Mouse (Mus musculus) adrenal gland, adult (tissue): ENCODE measurements around the gene Ptpre.
"Not testable (repeated sequence)": the region's sequence is repeated elsewhere in the genome, so short reads cannot be mapped to it uniquely, and the experiment has no call there.

Source experiments
- DNase-seq, 2 experiments: peaks; one replicate each; pipeline ENCODE4 v3.0.0; 2022 to 2023; ENCODE audit warnings: low spot score in 1 of 2; ENCODE audit not compliant: inconsistent age in 2 of 2

The Ptpre gene

DNA sequence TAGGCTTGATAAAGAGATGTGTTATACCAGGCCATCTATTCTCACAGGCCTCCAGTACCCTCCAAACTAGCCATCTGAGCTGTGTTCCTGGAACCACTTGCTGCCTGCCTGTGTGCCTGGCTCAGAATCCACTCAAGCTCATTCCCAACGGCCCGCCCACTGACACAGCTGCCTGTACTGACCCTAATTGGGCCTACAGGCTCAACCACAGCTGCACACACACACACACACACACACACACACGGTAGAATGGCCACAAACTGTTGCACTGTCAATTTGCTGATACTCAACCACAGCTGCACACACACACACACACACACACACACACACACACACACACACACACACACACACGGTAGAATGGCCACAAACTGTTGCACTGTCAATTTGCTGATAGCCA lies 146.8 kb downstream of the Ptpre start:
- not testable (repeated sequence) for DNase-seq

DNA sequence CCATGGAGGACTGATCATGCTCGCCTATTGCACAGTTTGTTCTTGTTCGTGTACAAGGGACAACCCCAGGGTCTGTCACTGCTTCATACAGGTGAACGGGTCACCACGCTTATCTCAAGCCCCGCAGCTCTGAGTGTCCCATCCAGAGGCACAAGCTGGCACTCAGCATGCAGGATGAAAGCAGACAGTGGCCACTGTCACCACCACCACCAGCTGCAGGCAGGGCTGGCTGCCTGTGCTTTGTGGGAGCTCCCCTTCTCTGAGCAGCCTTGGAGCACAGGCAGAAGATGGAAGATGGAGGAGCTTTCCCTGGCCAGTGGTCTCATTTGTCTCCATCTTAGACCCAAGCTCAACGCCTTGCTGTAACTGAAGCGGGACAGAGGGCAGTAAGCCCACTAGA lies 147.7 kb downstream of the Ptpre start:
- DNase-seq: no peak

DNA sequence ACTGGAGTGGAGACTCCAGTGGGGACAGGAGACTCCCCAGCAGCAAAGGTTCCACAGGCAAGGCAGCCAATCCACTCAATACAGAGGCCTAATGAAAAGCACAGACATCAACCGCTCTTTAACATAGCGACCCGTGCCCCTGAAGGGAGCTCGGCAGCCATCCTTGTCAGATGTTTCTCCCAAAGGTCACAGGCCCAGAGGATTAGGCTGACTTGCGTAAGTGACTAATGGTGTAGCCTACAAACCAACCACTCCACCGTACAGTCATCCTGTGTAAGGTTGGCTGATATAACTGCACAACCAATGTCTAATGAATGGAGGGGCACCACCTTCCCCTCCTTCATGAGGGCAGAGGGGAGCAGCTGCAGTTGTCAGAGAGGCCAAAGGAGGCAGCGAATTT lies 152.1 kb downstream of the Ptpre start:
- DNase-seq: no peak

DNA sequence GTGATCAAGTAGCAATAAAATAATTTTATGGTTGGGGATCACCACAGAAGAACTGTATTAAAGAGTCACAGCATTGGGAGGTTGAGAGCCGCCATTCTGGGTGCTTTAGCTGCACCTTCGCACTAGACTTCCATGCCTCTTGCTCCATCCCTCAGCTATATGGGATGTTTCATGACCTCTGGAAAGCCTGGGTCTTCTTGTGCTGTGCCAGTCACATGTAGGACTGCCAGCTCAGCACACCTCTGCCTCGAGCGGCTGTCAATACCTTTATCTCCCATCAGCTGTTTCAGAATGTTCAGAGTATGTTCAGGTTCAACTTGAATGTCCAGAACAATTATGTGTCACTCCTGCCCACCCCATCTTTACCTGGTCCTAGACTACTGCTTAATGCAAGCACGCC lies 154.7 kb downstream of the Ptpre start:
- DNase-seq: no peak

DNA sequence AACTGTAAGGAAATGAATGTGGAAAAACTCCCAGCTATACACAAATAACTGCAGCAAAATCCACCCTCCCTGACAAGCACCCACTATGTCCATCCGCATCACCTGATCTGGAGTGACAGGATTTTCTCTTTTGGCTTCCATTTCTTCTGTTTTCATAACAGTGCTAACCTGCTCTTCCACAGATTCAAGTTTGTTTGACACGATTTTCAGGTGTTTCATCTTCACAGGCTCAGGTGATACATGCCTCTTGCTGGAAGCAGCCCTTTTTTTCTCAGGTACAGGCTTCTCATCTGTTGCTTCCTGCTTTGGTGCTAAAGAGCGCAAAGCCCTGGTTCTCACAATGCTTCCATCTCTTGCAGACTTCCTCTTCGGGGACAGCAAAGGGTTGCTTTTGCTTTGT lies 156.8 kb downstream of the Ptpre start:
- no peak for DNase-seq

DNA sequence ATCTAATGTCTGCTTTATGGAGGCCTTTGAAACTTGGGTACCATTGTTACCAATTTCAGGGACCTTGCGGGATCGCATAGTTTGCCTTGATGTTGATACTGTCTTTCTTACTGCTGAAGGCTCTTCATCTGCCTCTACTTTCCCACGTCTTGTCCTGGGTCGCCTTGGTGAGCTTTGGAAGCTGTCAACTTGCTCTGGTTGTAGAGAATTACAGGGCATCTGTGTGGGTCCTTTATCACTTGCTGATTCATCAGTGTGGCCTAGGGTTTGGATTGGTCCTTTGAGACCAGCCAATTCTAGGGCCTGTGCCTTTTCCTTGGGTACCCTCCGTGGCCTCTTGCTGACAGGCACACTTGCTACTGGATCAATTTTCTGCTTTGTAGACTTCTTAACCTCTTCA lies 157.5 kb downstream of the Ptpre start:
- no peak for DNase-seq

DNA sequence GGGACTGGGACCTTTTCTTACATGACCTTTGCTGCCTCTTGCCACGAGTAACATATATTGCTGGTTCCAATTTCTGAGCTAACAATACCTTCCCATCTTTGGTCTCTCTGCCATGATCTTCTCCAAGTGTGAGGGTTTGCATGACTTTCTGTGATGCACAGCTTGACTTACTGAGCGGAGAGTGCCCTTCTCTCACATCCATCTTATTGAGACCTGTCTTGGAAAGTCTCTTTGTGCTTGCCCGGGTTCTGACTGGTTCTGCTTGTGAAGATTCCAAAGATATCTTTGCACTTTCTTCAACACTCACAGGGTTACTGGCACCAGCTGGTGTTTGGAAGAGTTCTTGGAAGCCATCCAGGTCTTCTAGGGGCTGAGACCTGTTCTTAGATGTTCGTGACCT lies 158.8 kb downstream of the Ptpre start:
- DNase-seq: no peak

DNA sequence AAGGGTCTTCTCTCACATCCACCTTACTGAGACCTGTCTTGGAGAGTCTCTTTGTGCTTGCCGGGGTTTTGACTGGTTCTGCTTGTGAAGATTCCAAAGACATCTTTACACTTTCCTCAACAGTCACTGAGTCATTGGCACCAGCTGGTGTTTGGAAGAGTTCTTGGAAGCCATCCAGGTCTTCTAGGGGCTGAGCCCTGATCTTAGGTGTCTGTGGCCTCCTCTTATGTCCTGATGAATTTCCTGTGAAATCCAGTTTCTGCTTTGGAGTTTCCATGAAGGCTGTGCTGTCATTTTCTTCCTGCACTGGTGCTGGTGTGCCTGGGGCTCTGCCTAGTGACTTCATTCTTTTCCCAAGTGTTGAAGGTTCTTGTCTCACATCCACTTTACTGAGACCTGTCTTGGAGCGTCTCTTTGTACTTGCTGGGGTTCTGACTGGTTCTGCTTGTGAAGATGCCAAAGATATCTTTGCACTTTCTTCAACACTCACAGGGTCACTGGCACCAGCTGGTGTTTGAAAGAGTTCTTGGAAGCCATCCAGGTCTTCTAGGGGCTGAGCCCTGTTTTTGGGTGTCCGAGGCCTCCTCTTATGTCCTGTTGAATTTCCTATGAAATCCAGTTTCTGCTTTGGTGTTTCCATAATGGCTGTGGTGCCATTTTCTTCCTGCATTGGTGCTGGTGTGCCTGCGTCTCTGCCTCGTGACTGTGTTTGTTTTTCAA lies 159.9 kb downstream of the Ptpre start:
- not testable (repeated sequence) for DNase-seq

DNA sequence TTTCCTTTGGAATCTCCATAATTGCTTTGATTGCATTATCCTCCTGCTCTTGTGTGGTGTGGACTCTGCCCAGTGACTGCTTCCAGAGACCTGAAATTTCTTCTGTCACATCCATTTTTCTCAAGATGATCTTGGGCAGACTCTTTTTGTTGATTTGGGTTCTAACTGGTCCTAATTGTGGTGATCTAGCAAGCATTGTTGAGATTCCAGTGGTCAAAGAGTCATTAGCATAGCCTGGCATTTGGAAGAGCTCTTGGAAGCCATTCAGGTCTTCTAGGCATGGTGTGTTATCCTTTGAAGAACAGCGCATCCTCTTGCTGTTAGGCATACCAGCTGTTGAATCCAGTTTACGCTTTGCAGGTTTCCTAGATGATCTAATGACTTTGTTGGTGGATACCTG lies 161.1 kb downstream of the Ptpre start:
- DNase-seq: no peak

DNA sequence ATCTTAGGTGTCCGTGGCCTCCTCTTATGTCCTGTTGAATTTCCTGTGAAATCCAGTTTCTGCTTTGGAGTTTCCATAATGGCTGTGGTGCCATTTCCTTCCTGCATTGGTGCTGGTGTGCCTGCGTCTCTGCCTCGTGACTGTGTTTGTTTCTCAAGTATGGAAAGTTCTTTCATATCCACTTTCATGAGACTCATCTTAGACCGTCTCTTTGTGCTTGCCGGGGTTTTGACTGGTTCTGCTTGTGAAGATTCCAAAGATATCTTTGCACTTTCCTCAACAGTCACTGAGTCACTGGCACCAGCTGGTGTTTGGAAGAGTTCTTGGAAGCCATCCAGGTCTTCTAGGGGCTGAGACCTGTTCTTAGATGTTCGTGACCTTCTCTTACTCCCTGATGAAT lies 162.1 kb downstream of the Ptpre start:
- DNase-seq: not testable (repeated sequence)

DNA sequence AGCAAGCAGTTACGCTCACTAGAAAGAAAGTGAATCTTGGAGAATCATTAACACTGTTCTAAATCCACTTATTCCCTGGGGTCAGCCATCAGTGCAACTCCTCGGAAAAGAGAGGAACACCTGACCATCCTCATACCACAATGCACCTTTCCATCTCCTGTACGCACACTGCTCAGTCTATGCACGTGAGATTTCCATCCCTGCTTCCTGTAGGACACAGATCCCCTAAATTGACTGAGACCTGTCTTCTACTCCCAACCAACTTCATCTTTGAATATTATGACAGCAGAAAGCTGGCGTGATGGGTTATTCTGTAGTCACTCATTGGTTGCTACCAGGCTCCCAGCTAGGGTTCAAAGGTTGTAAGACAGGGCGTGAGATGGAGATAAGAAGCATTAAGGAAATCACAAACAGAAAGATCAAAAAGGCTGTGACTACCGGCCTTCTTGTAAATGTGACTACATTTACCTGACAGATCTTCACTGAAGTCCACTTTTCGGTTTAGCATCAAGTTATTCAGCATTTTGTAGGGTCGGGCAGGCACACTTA lies 166.4 kb downstream of the Ptpre start:
- no peak for DNase-seq

DNA sequence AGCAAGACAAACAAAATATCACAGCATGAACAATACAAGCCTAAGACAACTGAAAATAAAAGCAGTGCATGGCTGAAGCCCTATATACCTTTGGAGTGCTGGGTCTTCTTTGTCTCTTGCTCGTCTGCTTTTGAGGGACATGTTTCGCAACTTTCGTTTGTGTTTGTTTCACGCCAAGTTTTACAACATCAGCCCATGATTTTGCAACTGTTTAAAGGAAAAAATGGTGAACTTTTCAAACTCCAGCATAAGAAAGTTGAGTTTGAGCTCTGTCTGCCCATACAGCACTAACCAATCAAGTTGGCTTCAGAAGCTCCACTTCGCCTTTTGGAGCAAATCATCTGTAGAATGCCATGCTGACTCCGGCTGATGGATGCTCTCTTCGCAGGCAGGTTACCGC lies 167.0 kb downstream of the Ptpre start:
- peak in 1 of 2 experiments; percentile 28 for DNase-seq

DNA sequence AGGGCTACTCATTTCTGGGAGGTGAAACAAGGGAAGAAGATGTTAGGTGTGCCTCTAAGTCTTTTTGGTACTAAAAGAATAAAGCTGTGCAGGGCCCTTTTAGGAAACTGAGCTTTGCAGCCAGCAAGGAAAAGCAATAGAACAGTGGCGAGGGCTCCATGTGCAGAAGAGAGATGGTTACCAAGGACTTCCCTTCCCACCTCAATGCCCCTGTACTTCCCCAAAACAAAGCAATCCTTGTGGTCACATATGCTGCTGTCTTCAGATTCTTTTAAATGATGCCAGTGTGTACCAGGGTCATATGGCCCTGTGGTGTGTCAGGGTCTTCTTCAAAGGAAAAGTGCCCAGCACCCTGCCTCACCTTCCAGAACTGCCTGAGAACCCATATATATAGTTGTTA lies 167.8 kb downstream of the Ptpre start:
- no peak for DNase-seq

DNA sequence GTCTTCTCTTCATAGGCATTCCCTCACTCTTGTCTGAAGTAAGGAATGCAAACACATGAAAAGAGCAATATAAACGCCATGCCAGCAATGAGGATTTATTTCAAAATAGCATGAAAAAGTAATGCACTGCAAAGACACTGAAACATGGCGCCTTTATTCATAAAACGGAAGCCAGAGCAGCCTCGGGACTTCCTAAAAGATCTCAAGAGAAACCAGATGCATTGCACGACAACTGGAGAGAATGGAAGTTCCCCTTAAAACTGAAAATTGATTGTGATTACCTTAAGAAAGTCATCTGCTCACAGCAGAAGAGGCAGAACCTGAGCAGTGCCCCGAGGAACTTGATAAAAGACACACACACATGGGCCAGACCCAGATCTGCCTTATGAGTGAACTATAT lies 168.5 kb downstream of the Ptpre start:
- DNase-seq: no peak

DNA sequence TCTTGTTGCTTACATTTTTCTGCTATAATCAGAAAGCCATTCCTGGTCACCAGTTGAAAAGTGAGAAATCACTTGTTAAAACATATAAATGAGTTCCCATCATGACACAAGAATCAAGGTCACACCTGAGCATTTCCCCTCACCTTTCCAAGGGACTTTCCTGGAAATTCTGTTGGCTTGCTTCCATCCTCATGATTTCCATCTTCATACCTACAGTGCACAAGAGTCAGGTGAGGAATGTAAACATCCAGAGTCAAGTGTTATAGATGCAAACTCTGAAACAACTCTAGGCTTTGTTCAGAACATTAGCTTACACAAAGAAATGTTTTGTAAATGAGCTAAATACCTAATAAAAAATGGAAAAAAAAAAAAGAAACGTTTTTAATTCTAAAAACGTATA lies 173.4 kb downstream of the Ptpre start:
- no peak for DNase-seq

DNA sequence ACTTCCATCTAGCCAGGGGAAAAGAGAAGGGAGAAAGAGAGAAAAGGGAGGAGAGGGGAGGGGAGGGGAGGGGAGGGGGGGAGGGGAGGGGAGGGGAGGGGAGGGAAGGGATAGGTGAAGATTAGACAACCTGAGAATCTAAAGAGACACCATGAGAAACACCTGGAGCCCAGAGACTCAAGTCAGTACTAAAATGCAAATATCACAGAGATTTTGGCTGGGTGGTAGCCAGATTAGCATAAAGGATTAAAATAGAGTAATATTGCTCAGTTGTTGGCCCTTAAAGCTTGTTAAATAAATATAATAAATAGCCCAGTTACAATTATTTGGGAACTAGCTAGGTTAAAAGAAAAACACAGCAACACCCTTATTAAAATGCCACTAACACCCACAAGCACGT lies 175.3 kb downstream of the Ptpre start:
- DNase-seq: no peak

DNA sequence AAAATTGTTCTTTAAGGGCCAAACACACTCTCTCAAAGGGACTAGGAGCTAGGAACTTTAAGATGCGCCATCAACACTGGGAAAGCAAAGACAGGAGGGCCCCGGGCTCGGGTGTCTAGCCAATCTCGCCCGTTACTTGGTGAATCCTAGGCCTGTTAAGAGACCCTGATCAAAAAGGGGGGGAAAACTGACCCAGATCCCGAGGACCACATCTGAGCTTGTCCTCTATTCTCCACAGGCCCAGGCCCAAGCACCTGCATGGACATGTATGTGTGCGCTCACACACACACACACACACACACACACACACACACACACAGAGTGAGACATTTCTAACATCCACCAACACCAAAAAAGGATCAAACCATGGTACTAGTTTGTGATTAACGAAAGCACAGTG lies 176.0 kb downstream of the Ptpre start:
- DNase-seq: no peak

DNA sequence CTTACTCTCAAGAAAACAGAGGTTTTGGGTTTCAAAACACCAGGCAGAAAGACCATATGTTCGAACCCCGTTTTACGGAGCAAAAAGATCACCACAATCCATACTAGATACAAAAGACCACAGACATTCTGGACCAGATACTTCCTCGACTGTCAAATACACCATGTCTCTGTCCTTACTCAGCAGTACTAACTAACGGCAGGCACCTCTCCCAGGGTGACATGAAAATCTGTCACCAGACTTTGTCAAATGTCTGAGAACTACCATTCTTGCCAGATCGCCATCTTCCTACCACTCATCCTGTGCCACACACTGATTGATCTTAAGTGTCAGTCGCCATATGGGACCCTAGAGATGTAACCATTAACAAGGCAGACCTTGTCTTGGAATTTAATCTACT lies 177.9 kb downstream of the Ptpre start:
- DNase-seq: no peak

DNA sequence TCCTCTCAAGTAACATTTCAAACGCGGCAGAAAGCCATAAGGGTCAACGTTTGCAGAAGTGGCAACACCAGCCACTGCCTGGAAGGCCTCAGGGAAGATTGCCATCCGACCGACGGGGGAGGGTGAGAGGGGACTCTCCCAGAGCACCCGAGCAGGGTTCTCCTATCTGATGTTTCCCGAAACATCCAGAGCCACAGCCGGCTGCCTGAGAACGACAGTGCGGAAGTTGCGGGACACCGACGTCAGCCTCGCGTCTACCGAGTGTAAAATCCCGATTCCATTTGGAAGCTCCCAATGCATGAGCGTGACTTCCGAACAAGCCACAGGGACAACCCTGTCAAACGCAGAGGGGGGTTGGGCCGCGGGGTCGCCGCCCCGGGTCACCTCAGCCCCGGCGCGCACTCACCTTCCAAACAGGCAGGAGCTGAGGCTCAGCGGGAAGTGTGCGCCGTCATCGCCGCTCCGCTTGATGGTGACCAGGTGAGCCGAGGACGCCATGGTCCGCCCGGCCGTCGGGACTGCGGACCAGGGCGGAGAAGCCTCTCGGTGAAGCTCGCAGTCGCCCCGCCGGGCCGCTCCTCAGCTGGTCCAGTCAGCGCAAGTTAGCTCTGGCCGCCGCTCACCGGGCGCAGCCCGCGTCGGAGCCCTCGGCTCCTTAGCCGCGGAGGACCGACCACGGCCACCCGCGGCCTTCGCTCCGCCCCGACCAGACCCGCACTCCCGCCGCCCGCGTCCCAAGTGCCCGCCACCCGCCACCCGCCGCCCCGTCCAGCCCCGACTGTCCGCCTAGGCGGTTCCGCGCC lies 178.6 kb downstream of the Ptpre start, which contains the start of gene Mki67:
Gene Mki67 (minus strand): TSS at position 720 of the 803 bp plus-strand sequence.
- DNase-seq: peak; percentile 22 to 62

DNA sequence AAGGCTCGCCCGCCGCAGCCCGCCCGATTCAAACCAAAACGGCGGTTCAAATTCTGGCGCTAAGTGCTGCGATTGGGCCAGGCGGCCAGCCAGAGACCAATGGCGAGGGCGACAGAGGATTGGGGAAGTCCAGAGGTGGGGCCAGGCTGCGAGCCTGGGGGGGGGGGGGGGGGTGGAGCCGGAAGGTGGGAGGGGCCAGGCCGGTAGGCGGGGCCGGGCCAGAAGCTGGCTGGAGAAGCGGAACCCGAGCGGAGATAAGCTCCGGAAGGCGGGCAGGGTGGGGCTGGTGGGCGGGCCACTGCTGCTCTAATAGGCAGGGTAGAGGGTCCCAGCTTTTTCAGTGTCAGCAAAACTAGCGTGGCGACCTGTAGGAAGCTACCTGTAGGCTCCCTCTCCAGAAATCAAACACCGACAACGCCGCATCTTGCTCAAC lies 179.2 kb downstream of the Ptpre start:
- peak; percentile 90 to 94 for DNase-seq

DNA sequence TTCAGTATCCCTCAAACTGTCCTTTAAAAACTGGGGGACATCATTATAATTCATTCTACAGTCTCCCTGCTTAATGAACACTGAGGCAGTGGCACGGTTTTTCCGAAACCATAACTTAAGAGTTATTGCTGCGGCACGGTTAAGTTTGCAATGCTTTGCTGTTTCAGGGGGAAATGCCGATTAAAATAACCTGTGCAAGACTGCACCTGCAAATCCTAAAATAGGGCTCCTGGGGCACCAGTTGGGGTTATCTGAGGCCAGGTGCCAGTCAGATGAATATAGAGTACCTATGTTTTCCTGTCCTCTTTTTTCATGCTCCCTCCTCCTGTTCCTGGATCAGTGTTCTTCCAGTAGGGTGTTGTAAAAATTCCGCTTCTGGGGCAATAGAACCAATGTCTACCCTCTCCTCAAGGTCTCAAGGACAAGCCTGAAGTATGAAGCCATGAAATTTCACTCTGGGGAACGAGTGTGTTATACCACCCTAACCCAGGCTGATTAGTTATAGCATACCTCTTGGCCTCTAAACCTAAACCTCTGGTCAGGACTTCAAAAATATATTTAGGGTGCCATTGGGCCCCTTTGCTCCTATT lies 179.8 kb downstream of the Ptpre start:
- DNase-seq: peak in 1 of 2 experiments; percentile 8
